Mouse (Mus musculus) lung, adult 2 months (tissue): ENCODE measurements around the gene Qpctl. TPM values are rescaled to one million over a fixed set of nuclear protein-coding genes. Genes with fewer than 3 reads are reported as not detected.

Experiments used
- DNase-seq: peaks from one replicate; pipeline ENCODE4 v3.0.0; 2022
- H3K4me1 ChIP-seq: fragments of 200-500 bp; 2 replicates; pipeline ENCODE4 v1.6.1; 2011; ENCODE audit warnings: low read length; ENCODE audit not compliant: control insufficient read depth, insufficient read depth
- H3K4me3 ChIP-seq: fragments of 200-500 bp; replicated peaks from 2 replicates; pipeline ENCODE3; 2011; ENCODE audit warnings: low read depth, mild to moderate bottlenecking, control low read depth, low read length; ENCODE audit errors: extremely low read depth
- CTCF ChIP-seq: fragments of 200-500 bp; IDR thresholded peaks from 2 replicates; pipeline ENCODE4 v1.5.1; 2011; ENCODE audit warnings: mild to moderate bottlenecking, low read length, control low read depth; ENCODE audit not compliant: insufficient read depth
- POLR2A ChIP-seq: fragments of 200-500 bp; IDR thresholded peaks from 2 replicates; pipeline ENCODE4 v1.6.1; 2011; ENCODE audit warnings: low read depth, mild to moderate bottlenecking, control low read depth, low read length, borderline replicate concordance; ENCODE audit errors: extremely low read depth
- WGBS: fragments of 180-500 bp; shearing (Covaris S2); methylation state at CpG from one replicate; pipeline ENCODE4 v1.1.7; 2018; 5-methylcytosine and 5-hydroxymethylcytosine counted together
- polyA plus RNA-seq: library from polyadenylated mRNA; depleted of rRNA; stranded (reverse); fragments of >200 nt; gene quantifications from 2 replicates; pipeline ENCODE4 v1.2.3, GENCODE M21; 2012; rRNA removed

Qpctl gene
- polyA plus RNA-seq, 1 experiment: 14.9 TPM

DNA sequence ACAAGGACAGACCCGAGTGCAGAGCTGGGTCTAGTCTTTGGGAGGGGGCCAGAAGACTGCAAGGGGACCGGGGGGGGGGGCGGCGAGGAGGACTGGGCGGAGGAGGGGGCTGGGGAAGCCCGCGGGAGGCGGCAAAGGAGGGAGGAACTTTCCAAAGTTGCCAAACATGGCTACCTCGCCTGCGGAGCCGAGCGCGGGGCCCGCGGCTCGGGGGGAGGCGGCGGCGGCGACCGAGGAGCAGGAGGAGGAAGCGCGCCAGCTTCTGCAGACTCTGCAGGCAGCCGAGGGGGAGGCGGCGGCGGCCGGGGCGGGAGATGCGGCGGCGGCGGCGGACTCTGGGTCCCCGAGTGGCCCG lies 54.6 kb downstream of the Qpctl start, which contains the start of gene Six5:
Gene Six5 (plus strand): TSS at position 124 of the 355 bp plus-strand sequence.
- under 1% methylated on average over 27 of the region's 36 CpGs for WGBS
- DNase-seq: no peak
- H3K4me3 ChIP-seq: peak within 1 kb of the TSS; percentile 82
- H3K4me1 ChIP-seq: peaks cover 4% of the 10 kb centered on the region; the same call in 1 of the 2 replicates
- TF ChIP-seq CTCF (no peak), POLR2A (no peak)

DNA sequence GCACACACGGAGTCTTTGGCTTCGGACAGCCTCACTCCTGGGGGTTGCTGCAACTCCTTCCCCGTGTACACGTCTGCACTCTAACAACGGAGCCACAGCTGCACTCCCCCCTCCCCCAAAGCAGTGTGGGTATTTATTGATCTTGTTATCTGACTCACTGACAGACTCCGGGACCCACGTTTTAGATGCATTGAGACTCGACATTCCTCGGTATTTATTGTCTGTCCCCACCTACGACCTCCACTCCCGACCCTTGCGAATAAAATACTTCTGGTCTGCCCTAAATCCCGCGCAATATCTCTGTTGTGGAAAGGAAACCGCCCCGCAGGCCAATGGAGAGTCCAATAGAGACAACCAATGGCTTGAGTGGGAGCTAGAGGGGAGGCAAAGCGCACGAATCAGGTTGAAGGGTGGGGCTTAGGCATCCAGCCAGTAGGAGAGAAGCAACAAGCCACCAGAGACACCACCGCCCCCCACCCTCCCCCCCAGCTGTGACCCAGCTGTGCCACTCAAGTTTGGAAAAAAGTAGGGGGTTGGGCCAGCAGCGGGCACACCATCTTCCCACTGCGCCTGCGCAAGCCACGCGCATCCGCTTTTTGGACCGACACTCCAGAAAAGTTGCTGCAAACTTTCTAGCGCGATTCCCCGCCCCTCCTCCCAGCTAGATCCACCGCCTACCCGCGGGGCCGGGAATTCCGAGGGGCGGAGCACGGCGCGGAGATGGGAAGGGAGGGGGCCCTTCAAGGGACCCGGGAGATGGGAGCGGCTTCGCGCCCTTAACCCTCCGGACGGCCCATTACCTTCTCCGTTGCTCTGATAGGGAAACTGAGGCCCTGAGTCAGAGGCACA lies 55.3 kb downstream of the Qpctl start:
- Histone ChIP-seq H3K4me1 (peaks cover 4% of the 10 kb centered on the region; the same call in 1 of the 2 replicates), H3K4me3 (peak overlapping the region; percentile 82)
- DNase-seq: peak; percentile 93
- under 1% methylated on average over 45 of the region's 45 CpGs for WGBS
- TF ChIP-seq CTCF (no peak), POLR2A (peak; percentile 90)

DNA sequence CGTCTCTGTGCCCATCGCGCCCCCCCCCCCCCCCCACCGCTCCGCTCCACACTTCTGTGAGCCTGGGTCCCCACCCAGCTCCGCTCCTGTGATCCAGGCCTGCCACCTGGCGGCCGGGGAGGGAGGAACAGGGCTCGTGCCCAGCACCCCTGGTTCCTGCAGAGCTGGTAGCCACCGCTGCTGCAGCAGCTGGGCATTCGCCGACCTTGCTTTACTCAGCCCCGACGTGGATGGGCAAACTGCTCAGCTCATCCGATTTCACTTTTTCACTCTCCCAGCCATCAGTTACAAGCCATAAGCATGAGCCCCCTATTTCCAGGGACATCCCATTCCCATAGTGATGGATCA lies 55.9 kb downstream of the Qpctl start:
- DNase-seq: peak; percentile 89
- WGBS: under 1% methylated on average over 14 of the region's 15 CpGs
- peak overlapping the region; percentile 42 for H3K4me3 ChIP-seq
- TF ChIP-seq POLR2A (no peak), CTCF (peak; percentile 65)
- H3K4me1 ChIP-seq: peaks cover 4% of the 10 kb centered on the region; the same call in 1 of the 2 replicates

DNA sequence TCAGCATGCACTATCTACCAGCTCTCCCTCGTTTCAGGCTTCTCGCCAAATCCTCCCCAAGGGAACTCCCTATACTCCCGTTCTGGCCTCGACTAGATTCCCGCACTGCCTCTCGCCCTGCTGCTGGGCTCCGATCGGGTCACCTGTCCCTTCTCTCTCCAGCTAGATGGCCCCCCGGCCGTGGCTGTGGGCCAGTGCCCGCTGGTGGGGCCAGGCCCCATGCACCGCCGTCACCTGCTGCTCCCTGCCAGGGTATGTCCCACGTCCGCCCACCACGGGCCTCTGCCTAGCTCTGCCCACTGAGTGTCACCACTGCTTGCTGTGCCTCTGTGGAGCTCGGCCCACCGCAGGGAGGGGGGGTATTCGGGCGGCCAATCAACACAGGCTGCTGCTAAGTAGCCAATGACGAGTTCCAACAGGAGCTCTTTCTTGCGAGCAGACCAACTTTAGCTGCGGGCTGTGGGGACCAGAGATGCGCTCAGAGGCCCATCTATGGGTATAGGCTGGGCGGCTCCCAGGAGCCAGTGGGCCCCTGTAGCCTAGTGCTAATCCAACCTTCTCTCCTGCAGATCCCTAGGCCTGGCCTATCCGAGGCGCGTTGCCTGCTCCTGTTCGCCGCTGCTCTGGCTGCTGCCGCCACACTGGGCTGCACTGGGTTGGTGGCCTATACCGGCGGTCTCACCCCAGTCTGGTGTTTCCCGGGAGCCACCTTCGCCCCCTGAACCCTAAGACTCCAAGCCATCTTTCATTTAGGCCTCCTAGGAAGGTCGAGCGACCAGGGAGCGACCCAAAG lies 56.5 kb downstream of the Qpctl start:
- no peak for TF ChIP-seq POLR2A
- TF ChIP-seq CTCF: no peak
- H3K4me3 ChIP-seq: no peak overlapping the region
- 19% methylated on average over 37 of the region's 38 CpGs for WGBS
- H3K4me1 ChIP-seq: peaks cover 2% of the 10 kb centered on the region; the same call in 1 of the 2 replicates
- peak; percentile 41 for DNase-seq

DNA sequence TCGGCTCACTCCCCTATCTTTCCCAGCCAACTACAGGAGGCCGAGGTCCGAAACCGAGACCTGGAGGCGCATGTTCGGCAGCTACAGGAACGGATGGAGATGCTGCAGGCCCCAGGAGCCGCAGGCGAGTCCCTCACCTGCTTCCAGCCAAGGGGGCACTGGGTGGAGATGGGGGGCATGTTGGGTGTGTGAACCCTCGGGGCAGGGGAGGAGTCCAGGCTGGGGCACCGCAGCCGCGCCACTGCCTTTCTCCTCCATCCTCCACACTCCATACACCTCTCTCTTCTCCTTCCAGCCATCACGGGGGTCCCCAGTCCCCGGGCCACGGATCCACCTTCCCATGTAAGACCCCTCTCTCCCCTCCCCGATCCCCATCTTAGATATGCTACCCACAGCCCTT lies 57.2 kb downstream of the Qpctl start:
- no peak for DNase-seq
- no peak for TF ChIP-seq CTCF
- TF ChIP-seq POLR2A: no peak
- 73% methylated on average over 17 of the region's 17 CpGs for WGBS
- Histone ChIP-seq H3K4me3 (no peak overlapping the region), H3K4me1 (peaks cover 2% of the 10 kb centered on the region; the same call in 1 of the 2 replicates)

Other genes starting within 250 kb of the Qpctl start
- gene Ccdc61, start 238.9 kb downstream of the Qpctl start, polyA plus RNA-seq: 22.7 and 26.9 TPM in 2 replicates
- gene Nova2, start 223.4 kb downstream of the Qpctl start, polyA plus RNA-seq: 4.2 and 5.0 TPM in 2 replicates
- 0.07 and 0.09 TPM in 2 replicates for gene Nanos2, start 161.9 kb downstream of the Qpctl start, polyA plus RNA-seq
- gene Mypop, start 158.0 kb downstream of the Qpctl start, polyA plus RNA-seq: 7.2 and 10.2 TPM in 2 replicates
- gene Irf2bp1, start 145.2 kb downstream of the Qpctl start, polyA plus RNA-seq: 34.7 and 39.9 TPM in 2 replicates
- 0.39 and 0.60 TPM in 2 replicates for gene Foxa3, start 125.8 kb downstream of the Qpctl start, polyA plus RNA-seq
- gene Sympk, start 124.9 kb downstream of the Qpctl start, polyA plus RNA-seq: 69.3 and 76.1 TPM in 2 replicates
- not detected in 2 replicates for gene Rsph6a, start 94.6 kb downstream of the Qpctl start, polyA plus RNA-seq
- gene Dmwd, start 73.1 kb downstream of the Qpctl start, polyA plus RNA-seq: 94.6 and 101 TPM in 2 replicates
- 209 and 259 TPM in 2 replicates for gene Dmpk, start 65.4 kb downstream of the Qpctl start, polyA plus RNA-seq
- 39.6 and 47.2 TPM in 2 replicates for gene Six5, start 54.7 kb downstream of the Qpctl start, polyA plus RNA-seq
- gene Gm4969, start 30.9 kb downstream of the Qpctl start, polyA plus RNA-seq: not detected in 2 replicates
- gene Fbxo46, start 29.4 kb downstream of the Qpctl start, polyA plus RNA-seq: 10.7 and 12.3 TPM in 2 replicates
- 16.2 and 20.1 TPM in 2 replicates for gene Snrpd2, start 431 bp upstream of the Qpctl start, polyA plus RNA-seq
- 0.19 and 0.24 TPM in 2 replicates for gene Gipr, start 16.8 kb upstream of the Qpctl start, polyA plus RNA-seq
- 73.7 and 81.5 TPM in 2 replicates for gene Eml2, start 27.1 kb upstream of the Qpctl start, polyA plus RNA-seq
- gene Gpr4, start 63.2 kb upstream of the Qpctl start, polyA plus RNA-seq: 21.6 and 29.5 TPM in 2 replicates
- gene Opa3, start 79.0 kb upstream of the Qpctl start, polyA plus RNA-seq: 24.6 and 27.6 TPM in 2 replicates
- 194 TPM in 2 replicates for gene Vasp, start 122.5 kb upstream of the Qpctl start, polyA plus RNA-seq
- gene Ppm1n, start 130.8 kb upstream of the Qpctl start, polyA plus RNA-seq: 0.23 and 0.36 TPM in 2 replicates
- gene Rtn2, start 133.3 kb upstream of the Qpctl start, polyA plus RNA-seq: 56.3 and 76.2 TPM in 2 replicates
- gene Fosb, start 160.8 kb upstream of the Qpctl start, polyA plus RNA-seq: 4.0 and 4.6 TPM in 2 replicates
- gene Ercc1, start 195.5 kb upstream of the Qpctl start, polyA plus RNA-seq: 38.7 and 46.6 TPM in 2 replicates
- gene Cd3eap, start 210.2 kb upstream of the Qpctl start, polyA plus RNA-seq: 4.6 and 5.2 TPM in 2 replicates
- 10.0 and 17.8 TPM in 2 replicates for gene Ppp1r13l, start 210.5 kb upstream of the Qpctl start, polyA plus RNA-seq
- gene Ercc2, start 232.7 kb upstream of the Qpctl start, polyA plus RNA-seq: 43.3 and 44.6 TPM in 2 replicates